Mouse (Mus musculus): ENCODE measurements around the gene Mrpl20.

DNA sequence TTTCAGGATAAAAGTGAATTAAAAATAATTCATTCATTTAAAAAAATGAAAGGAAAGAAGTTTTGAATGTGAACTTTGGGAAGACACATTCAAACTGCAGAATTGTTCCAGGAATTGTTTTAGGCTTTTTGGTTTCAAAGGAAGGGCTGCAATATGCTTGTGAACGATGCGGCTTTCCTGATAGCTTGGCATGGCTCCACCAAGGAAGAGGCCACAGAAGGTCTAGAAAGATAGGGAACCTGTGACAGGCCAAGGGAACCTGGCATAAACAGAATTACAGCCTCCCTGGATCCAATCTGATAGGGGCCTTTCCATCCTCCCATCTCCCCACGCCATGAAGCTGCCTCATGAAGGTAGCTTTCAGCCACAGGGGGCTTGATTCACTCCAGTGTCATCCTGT is 14.4 kb upstream of the Mrpl20 start:
- TF ChIP-seq CTCF (IDR thresholded peaks at IDR 0.05; ENCODE audit: low read depth, low read length) (no peak), POLR2A (IDR thresholded peaks at IDR 0.05; ENCODE audit: extremely low read depth, insufficient read depth, low read length) (no peak)

All from liver, adult 2 months (tissue).